Mouse (Mus musculus): ENCODE measurements at regions not wholly inside any gene's neighbourhood (a gene's known extent, or its start where the extent isn't known, plus 50 kb on each side); places are given as distances from the start of the nearest gene placed in this dataset.

- no peak for TF ChIP-seq CTCF (IDR thresholded peaks at IDR 0.05; ENCODE audit: low read depth)
- Histone ChIP-seq H3K4me2 (ENCODE audit: low read length) (no peak overlapping the region), H3K9ac (ENCODE audit: low read depth, low read length) (no peak overlapping the region), H3K4me1 (replicated peaks; ENCODE audit: insufficient read depth, low read length) (no peaks in the 10 kb centered on the region), H3K36me3 (ENCODE audit: insufficient read depth, low read length) (no peaks in the 10 kb centered on the region), H3K27me3 (ENCODE audit: insufficient read depth, low read length) (no peaks in the 10 kb centered on the region), H3K9me3 (replicated peaks; ENCODE audit: low read length) (no peaks in the 10 kb centered on the region), H3K4me3 (replicated peaks; ENCODE audit: low read depth, low read length) (no peak overlapping the region), H3K27ac (no peak overlapping the region)
- DNase-seq (ENCODE audit: low spot score) = no peak
- WGBS = 85% methylated on average over 14 of the region's 14 CpGs
- no peak for ATAC-seq (replicated peaks; ENCODE audit: low FRiP score, low read depth)
Measured at GRCm38 (mm10) chr4:53316796-53317452, 123.3 kb upstream of the Slc44a1 start.

GRCm38 (mm10) chr4:53315876-53316762 lies 124.1 kb upstream of the Slc44a1 start:
- Histone ChIP-seq H3K4me2 (ENCODE audit: low read length) (no peak overlapping the region), H3K4me1 (replicated peaks; ENCODE audit: insufficient read depth, low read length) (no peaks in the 10 kb centered on the region), H3K9ac (ENCODE audit: low read depth, low read length) (no peak overlapping the region), H3K9me3 (replicated peaks; ENCODE audit: low read length) (no peaks in the 10 kb centered on the region), H3K27ac (0 out of 2 replicates have a peak overlapping the region, but pooled peaks have one; percentile 1), H3K27me3 (ENCODE audit: insufficient read depth, low read length) (no peaks in the 10 kb centered on the region), H3K36me3 (ENCODE audit: insufficient read depth, low read length) (no peaks in the 10 kb centered on the region), H3K4me3 (replicated peaks; ENCODE audit: low read depth, low read length) (no peak overlapping the region)
- TF ChIP-seq CTCF (IDR thresholded peaks at IDR 0.05; ENCODE audit: low read depth) = no peak
- DNase-seq (ENCODE audit: low spot score) (peak; percentile 48), ATAC-seq (replicated peaks; ENCODE audit: low FRiP score, low read depth) (no peak)
- 60% methylated on average over 13 of the region's 13 CpGs for WGBS

GRCm38 (mm10) chr4:53315121-53315875 lies 124.9 kb upstream of the Slc44a1 start:
- Histone ChIP-seq H3K4me3 (replicated peaks; ENCODE audit: low read depth, low read length) (no peak overlapping the region), H3K27me3 (ENCODE audit: insufficient read depth, low read length) (no peaks in the 10 kb centered on the region), H3K36me3 (ENCODE audit: insufficient read depth, low read length) (no peaks in the 10 kb centered on the region), H3K9me3 (replicated peaks; ENCODE audit: low read length) (no peaks in the 10 kb centered on the region), H3K4me1 (replicated peaks; ENCODE audit: insufficient read depth, low read length) (no peaks in the 10 kb centered on the region), H3K4me2 (ENCODE audit: low read length) (no peak overlapping the region), H3K27ac (0 out of 2 replicates have a peak overlapping the region, but pooled peaks have one; percentile 1), H3K9ac (ENCODE audit: low read depth, low read length) (no peak overlapping the region)
- TF ChIP-seq CTCF (IDR thresholded peaks at IDR 0.05; ENCODE audit: low read depth) = no peak
- ATAC-seq (replicated peaks; ENCODE audit: low FRiP score, low read depth) (no peak), DNase-seq (ENCODE audit: low spot score) (peak; percentile 42)
- WGBS = 48% methylated on average over 7 of the region's 7 CpGs

- no peak overlapping the region for H3K9ac ChIP-seq (ENCODE audit: low read depth, low read length)
- no peak for TF ChIP-seq CTCF (IDR thresholded peaks at IDR 0.05; ENCODE audit: low read depth)
- H3K4me2 ChIP-seq (ENCODE audit: low read length) = no peak overlapping the region
- no peak overlapping the region for H3K27ac ChIP-seq
- no peaks in the 10 kb centered on the region for H3K9me3 ChIP-seq (replicated peaks; ENCODE audit: low read length)
- no peaks in the 10 kb centered on the region for H3K27me3 ChIP-seq (ENCODE audit: insufficient read depth, low read length)
- H3K4me3 ChIP-seq (replicated peaks; ENCODE audit: low read depth, low read length) = no peak overlapping the region
- 95% methylated on average over 8 of the region's 8 CpGs for WGBS
- ATAC-seq (replicated peaks; ENCODE audit: low FRiP score, low read depth) (no peak), DNase-seq (ENCODE audit: low spot score) (no peak)
- H3K36me3 ChIP-seq (ENCODE audit: insufficient read depth, low read length) = no peaks in the 10 kb centered on the region
- H3K4me1 ChIP-seq (replicated peaks; ENCODE audit: insufficient read depth, low read length) = no peaks in the 10 kb centered on the region
Measured at GRCm38 (mm10) chr4:53314076-53314475, 126.1 kb upstream of the Slc44a1 start.

GRCm38 (mm10) chr4:53307121-53307520 lies 133.1 kb upstream of the Slc44a1 start:
- no peak overlapping the region for H3K4me3 ChIP-seq (replicated peaks; ENCODE audit: low read depth, low read length)
- DNase-seq (ENCODE audit: low spot score) (no peak), ATAC-seq (replicated peaks; ENCODE audit: low FRiP score, low read depth) (no peak)
- H3K27me3 ChIP-seq (ENCODE audit: insufficient read depth, low read length) = no peaks in the 10 kb centered on the region
- WGBS = 66% methylated on average over 4 of the region's 4 CpGs
- peaks cover 4% of the 10 kb centered on the region; the same call in 1 of the 2 replicates for H3K4me1 ChIP-seq (replicated peaks; ENCODE audit: insufficient read depth, low read length)
- no peak overlapping the region for H3K27ac ChIP-seq
- H3K9me3 ChIP-seq (replicated peaks; ENCODE audit: low read length) = no peaks in the 10 kb centered on the region
- no peak for TF ChIP-seq CTCF (IDR thresholded peaks at IDR 0.05; ENCODE audit: low read depth)
- no peak overlapping the region for H3K4me2 ChIP-seq (ENCODE audit: low read length)
- no peaks in the 10 kb centered on the region for H3K36me3 ChIP-seq (ENCODE audit: insufficient read depth, low read length)
- H3K9ac ChIP-seq (ENCODE audit: low read depth, low read length) = no peak overlapping the region

- Histone ChIP-seq H3K9me3 (replicated peaks; ENCODE audit: low read length) (no peaks in the 10 kb centered on the region), H3K27ac (no peak overlapping the region), H3K4me2 (ENCODE audit: low read length) (no peak overlapping the region), H3K36me3 (ENCODE audit: insufficient read depth, low read length) (no peaks in the 10 kb centered on the region), H3K4me1 (replicated peaks; ENCODE audit: insufficient read depth, low read length) (peaks cover 4% of the 10 kb centered on the region; the same call in 1 of the 2 replicates), H3K4me3 (replicated peaks; ENCODE audit: low read depth, low read length) (no peak overlapping the region), H3K9ac (ENCODE audit: low read depth, low read length) (no peak overlapping the region), H3K27me3 (ENCODE audit: insufficient read depth, low read length) (no peaks in the 10 kb centered on the region)
- no peak for TF ChIP-seq CTCF (IDR thresholded peaks at IDR 0.05; ENCODE audit: low read depth)
- 77% methylated on average over 4 of the region's 4 CpGs for WGBS
- DNase-seq (ENCODE audit: low spot score) (no peak), ATAC-seq (replicated peaks; ENCODE audit: low FRiP score, low read depth) (no peak)
Measured at GRCm38 (mm10) chr4:53304782-53305385, 135.3 kb upstream of the Slc44a1 start.
